Mouse (Mus musculus): ENCODE measurements around the gene Hbq1a. TPM values are rescaled to one million over a fixed set of nuclear protein-coding genes. Genes with fewer than 3 reads are reported as not detected.
A peak's percentile ranks its signal among the peaks of the same experiment; 100 is the strongest.
"Not testable (repeated sequence)": the region's sequence is repeated elsewhere in the genome, so short reads cannot be mapped to it uniquely, and the experiment has no call there.

Hbq1a gene
- 0.41 and 0.65 TPM in 2 replicates for polyA plus RNA-seq (2016; fragmentation: Nextera tagmentation; extraction: Ambion mirVana)

DNA sequence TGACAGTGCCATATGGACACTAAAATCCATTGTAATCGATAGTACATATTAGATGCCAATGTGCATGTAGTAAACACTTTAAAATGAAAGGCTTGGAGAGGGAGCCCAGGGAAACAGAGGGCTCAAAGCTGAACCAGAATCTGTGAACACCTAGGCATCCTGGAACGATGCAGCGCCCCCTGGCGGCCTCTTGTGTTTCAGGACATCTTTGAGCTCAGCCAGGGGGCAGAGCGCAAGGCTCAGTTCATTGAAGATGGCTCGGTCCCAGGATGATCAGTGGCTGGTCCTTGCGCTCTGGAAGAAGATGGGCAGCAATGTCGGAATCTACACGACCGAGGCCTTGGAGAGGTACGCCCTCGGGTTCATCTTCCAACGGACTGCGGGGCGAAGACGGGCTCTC, at the start of gene Hbq1a:
Gene Hbq1a (plus strand): TSS at position 205 of the 400 bp plus-strand sequence.
- peak within 1 kb of the TSS; percentile 54 for H3K4me2 ChIP-seq (replicated peaks)
- WGBS: 5% methylated on average over 16 of the region's 16 CpGs
- not testable (repeated sequence) for H3K27me3 ChIP-seq (replicated peaks); H3K36me3 ChIP-seq; H3K27ac ChIP-seq; H3K4me1 ChIP-seq; H3K9ac ChIP-seq; H3K4me3 ChIP-seq; H3K9me3 ChIP-seq
- ATAC-seq (ENCODE audit: low FRiP score, low read depth): peak; percentile 37; the same call in 1 of the 2 replicates

DNA sequence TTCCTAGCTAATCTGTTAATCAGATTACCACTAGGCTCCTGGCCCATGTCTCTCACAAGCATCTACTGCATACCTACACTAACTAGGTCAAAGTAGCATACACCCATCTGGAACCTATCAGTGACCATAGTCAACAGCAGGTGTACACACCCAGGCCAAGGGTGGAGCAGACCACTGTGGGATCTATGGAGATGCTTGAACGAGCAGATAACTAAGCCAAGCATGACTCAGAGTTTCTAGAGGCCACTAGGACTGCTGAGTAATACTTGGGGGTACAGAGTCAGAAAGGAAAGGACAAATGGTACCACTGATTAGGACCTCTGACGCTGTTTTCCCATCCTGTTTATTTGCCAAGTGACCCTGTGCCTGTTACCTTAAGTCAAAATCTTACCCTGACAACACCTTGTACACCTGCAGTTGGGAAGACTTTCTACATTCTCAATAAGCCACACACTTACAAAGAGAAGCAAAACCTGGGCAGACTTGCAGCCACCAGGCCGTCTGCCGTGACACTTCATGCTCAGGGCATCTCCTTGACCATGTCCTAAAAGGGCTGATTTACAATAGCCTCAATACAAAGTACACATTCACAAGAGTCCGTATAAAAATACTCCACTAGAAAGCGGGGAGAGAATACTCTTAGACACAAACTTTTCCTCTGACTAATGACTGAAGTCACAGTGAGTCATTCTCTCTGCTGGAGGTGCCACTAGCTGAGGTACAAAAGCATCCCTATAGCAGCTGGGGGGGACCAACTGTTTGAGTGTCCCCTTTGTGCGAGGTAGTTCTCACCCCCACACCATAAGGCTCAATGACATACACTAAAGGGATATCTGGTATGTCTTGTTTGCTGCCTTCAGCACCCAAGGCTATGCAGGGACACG, 48.7 kb upstream of the Hbq1a start:
- H3K36me3 ChIP-seq: peaks cover 55% of the 10 kb centered on the region
- ATAC-seq (ENCODE audit: low FRiP score, low read depth): no peak
- H3K27ac ChIP-seq: no peak overlapping the region

DNA sequence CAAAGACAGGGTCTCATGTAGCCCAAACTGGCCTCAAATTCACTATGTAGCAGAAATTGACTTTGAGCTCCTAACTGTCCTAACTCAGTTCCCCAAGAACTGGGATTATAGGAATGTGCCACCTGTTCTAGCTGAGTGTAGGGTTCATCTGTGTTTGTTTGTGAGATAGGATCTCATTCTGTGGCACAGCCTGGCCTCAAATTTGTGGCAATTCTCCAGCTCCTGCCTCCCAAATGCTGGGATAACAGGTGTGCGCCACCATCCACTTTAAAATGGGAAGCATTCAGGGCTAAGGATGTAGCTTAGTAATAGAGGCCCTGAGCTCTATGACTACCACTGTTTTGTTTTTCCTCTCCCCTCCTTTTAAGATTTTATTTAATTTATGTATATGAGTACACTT, 46.7 kb upstream of the Hbq1a start:
- H3K36me3 ChIP-seq: peaks cover 39% of the 10 kb centered on the region
- H3K4me1 ChIP-seq: no peaks in the 10 kb centered on the region
- H3K27ac ChIP-seq: no peak overlapping the region
- ATAC-seq (ENCODE audit: low FRiP score, low read depth): no peak
- H3K4me3 ChIP-seq: no peak overlapping the region
- WGBS: 100% methylated on average over 1 of the region's 1 CpGs
- H3K9me3 ChIP-seq: no peaks in the 10 kb centered on the region
- H3K9ac ChIP-seq: no peak overlapping the region
- H3K4me2 ChIP-seq (replicated peaks): no peak overlapping the region
- no peaks in the 10 kb centered on the region for H3K27me3 ChIP-seq (replicated peaks)

More for the DNA sequence above, 48.7 kb upstream of the Hbq1a start:
- no peak overlapping the region for H3K4me3 ChIP-seq
- 89% methylated on average over 8 of the region's 8 CpGs for WGBS
- no peak overlapping the region for H3K9ac ChIP-seq
- H3K4me2 ChIP-seq (replicated peaks): no peak overlapping the region
- no peaks in the 10 kb centered on the region for H3K9me3 ChIP-seq
- no peaks in the 10 kb centered on the region for H3K4me1 ChIP-seq
- H3K27me3 ChIP-seq (replicated peaks): no peaks in the 10 kb centered on the region

DNA sequence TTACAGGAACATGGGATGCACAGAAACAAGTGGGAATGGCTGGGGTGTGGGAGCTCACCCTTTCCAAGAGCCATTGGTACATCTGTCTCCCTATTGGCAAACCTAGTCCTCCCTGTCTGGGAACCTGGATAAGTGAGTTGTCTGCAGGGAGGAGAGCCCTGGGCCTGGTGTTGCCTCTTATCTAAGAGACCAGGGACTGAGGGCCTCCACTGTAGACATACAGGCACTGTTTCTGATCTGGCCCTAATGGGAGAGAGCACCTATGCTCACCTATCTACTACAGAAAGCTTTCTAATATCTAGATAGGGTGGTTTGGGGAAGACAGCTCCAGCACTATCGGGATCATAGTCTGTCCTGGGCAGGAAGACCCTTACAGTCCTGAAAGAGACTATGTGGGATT, 43.7 kb upstream of the Hbq1a start:
- Histone ChIP-seq H3K27ac (no peak overlapping the region), H3K27me3 (replicated peaks) (no peaks in the 10 kb centered on the region), H3K4me1 (no peaks in the 10 kb centered on the region), H3K4me2 (replicated peaks) (no peak overlapping the region), H3K9ac (no peak overlapping the region), H3K4me3 (no peak overlapping the region), H3K36me3 (peaks cover 25% of the 10 kb centered on the region), H3K9me3 (no peaks in the 10 kb centered on the region)
- no peak for ATAC-seq (ENCODE audit: low FRiP score, low read depth)
- WGBS: 97% methylated on average over 1 of the region's 1 CpGs

DNA sequence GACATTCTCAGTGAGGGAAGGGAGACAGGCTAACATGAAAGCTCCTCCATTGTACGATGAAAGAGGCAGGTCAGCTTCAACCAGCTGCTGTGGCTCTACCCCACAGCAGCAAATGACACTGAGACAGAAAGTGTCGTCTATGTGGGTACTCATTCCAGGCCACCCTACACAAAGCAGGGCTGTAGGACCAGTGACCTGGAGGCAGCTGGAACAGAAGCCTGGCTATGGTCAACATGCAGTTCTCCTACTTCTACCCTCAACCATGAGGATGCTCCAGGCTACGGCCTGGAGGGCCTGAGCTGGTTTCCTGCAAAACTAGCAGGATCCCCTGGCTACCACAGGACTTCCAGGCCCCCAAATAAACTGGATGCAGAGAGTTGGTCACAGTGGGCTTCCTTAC, 43.3 kb upstream of the Hbq1a start:
- Histone ChIP-seq H3K4me3 (no peak overlapping the region), H3K9me3 (no peaks in the 10 kb centered on the region), H3K36me3 (peaks cover 25% of the 10 kb centered on the region), H3K4me2 (replicated peaks) (no peak overlapping the region), H3K27ac (no peak overlapping the region), H3K27me3 (replicated peaks) (no peaks in the 10 kb centered on the region), H3K4me1 (no peaks in the 10 kb centered on the region), H3K9ac (no peak overlapping the region)
- 89% methylated on average over 3 of the region's 3 CpGs for WGBS
- no peak for ATAC-seq (ENCODE audit: low FRiP score, low read depth)

DNA sequence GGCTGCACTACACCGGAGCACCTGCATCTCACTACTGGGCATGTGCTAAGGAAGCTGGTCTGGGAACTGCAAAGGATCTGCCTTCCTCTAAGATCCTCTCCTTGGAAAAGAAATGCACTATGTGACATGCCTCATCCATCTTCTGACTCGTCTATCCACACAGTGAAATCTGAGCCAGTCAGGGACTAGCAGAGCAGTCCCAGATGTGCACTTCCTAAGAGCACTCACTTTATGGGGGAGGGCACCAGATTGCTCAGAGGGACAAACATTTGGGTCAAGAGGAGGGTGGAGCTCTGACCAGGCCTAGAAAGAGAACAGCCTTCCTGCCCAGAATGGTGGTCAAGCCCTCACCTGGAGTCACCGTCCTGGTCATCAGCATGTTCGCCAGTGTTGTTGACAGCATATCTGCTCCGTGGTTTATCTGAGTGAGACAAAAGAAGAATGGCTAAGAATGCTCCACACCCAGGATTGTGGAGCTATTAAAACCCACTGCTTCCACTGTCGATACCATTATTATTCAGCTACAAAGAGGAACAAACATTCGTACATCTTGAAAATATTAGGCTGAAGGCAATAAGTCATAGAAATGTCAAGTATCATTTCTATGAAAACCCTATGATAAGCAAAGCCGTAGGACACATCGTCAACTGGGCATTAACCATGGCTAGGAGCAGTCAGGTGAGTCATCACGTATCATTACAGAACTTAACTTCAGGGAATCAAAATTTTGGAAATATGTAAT, 37.0 kb upstream of the Hbq1a start:
- Histone ChIP-seq H3K4me1 (peaks cover 4% of the 10 kb centered on the region), H3K9ac (no peak overlapping the region), H3K4me2 (replicated peaks) (no peak overlapping the region), H3K27me3 (replicated peaks) (no peaks in the 10 kb centered on the region), H3K27ac (no peak overlapping the region), H3K4me3 (no peak overlapping the region), H3K36me3 (peaks cover 4% of the 10 kb centered on the region; the same call in 1 of the 2 replicates), H3K9me3 (no peaks in the 10 kb centered on the region)
- ATAC-seq (ENCODE audit: low FRiP score, low read depth): no peak
- WGBS: 82% methylated on average over 10 of the region's 10 CpGs

DNA sequence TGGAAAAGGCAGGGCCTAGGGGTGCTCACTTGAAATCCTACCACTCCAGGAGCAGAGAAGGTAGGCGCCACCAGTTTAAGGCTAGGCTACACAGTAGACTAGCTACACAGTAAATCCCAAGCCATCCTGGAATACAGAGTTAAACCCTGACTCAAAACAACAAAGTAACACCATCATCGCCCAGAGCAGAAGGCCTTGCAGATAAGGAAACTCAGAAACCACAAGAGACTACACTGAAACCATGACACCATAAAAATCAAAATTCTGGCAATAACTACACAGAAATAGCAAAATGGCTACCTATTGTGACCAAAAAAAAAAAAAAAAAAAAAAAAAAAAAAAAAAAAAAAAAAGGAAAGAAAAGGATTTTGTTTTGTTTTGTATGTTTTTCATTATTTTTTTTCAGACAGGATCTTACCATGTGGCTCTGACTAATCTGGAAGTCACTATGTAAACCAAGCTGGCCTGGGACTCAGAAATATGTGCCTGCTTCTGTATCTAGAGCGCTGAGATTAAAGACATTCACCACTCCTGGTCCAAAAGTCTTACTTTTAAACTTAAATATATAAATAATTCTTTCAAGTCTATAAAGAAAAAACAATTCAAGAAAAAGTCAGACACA, 34.6 kb upstream of the Hbq1a start:
- Histone ChIP-seq H3K27me3 (replicated peaks) (no peaks in the 10 kb centered on the region), H3K4me2 (replicated peaks) (no peak overlapping the region), H3K9me3 (no peaks in the 10 kb centered on the region), H3K4me1 (peaks cover 7% of the 10 kb centered on the region), H3K9ac (no peak overlapping the region), H3K4me3 (no peak overlapping the region), H3K36me3 (peaks cover 4% of the 10 kb centered on the region; the same call in 1 of the 2 replicates), H3K27ac (no peak overlapping the region)
- ATAC-seq (ENCODE audit: low FRiP score, low read depth): no peak
- WGBS: 96% methylated on average over 3 of the region's 3 CpGs

DNA sequence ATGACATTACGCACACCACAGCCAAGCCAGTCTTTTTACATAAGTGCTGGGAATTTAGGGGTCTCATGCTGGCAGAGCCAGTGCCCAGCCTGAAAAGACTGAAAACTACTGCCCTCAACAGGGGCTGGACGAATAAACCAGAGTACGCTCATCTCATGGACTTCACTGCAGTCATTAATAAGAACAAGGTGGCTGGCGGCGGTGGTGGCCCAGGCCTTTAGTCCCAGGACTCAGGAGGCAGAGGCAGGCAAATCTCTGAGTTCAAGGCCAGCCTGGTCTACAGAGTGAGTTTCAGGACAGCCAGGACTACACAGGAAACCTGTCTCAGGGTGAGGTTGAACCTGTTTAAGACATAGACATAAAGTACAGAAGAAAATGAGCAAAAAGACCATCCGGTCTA, 33.7 kb upstream of the Hbq1a start:
- no peak for ATAC-seq (ENCODE audit: low FRiP score, low read depth)
- Histone ChIP-seq H3K4me1 (peaks cover 7% of the 10 kb centered on the region), H3K4me2 (replicated peaks) (0 out of 2 replicates have a peak overlapping the region, but pooled peaks have one; percentile 20), H3K9ac (no peak overlapping the region), H3K4me3 (no peak overlapping the region), H3K27me3 (replicated peaks) (no peaks in the 10 kb centered on the region), H3K9me3 (no peaks in the 10 kb centered on the region), H3K27ac (no peak overlapping the region), H3K36me3 (peaks cover under 1% of the 10 kb centered on the region; the same call in 1 of the 2 replicates)
- 89% methylated on average over 6 of the region's 6 CpGs for whole genome bisulfite sequencing

DNA sequence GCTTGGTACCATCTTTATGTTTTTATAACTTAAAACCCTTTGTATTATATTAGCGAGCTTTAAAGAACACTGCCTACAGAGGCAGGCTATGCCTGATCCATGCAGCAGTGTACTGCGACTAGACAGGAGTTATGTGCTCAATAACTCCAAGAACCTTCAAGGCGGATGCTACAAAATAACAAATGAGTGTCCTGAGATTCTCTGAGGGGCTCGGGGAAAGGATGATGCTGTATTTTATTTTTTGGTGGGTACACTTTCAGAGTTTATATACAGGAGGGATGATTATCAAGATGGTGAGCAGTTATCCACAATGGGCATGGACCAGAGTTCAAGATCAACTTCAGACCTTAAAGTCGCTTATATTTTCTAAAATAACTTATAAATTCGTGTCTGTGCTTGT, 33.1 kb upstream of the Hbq1a start:
- ATAC-seq (ENCODE audit: low FRiP score, low read depth): no peak; the same call in 1 of the 2 replicates
- Histone ChIP-seq H3K9ac (peak overlapping the region; percentile 92), H3K36me3 (no peaks in the 10 kb centered on the region), H3K4me1 (peaks cover 7% of the 10 kb centered on the region), H3K4me3 (peak overlapping the region; percentile 72), H3K27me3 (replicated peaks) (no peaks in the 10 kb centered on the region), H3K4me2 (replicated peaks) (peak overlapping the region; percentile 59), H3K9me3 (no peaks in the 10 kb centered on the region), H3K27ac (peak overlapping the region; percentile 98)
- WGBS: 30% methylated on average over 6 of the region's 6 CpGs

DNA sequence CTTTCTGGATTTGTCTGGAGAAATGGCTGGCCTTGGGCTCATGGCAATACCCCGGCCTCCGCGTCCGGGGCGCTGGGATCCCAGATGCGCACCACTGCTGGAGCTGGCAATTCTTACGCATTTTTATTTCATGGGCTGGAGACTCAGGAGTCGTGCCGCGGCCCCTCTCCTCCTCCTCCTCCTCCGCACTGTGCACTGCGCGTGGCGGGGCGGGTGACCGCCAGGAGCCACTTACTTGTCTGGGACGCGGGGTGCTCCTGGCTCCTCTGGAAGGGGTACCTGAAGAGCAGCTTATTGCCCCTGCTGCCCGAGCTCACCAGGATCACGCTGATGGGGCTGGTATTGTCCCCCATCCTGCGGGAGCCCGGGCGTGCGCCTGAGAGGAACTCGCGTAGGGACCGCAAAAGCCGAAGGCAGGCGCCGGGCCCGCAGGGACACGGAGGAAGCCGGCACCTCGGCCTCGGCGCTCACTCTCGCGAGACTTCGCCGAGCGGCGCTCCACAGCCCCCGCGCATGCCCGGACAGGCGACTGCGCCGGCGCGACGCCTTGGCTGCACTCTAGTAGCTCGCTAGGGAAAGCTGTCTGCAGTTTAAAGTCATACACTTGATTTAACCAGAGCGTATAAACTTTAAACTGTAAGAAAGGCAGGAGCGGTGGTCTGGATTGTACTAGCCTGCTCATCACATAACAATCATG, 32.5 kb upstream of the Hbq1a start, which contains the start of gene Nprl3:
Gene Nprl3 (minus strand): TSS at position 520 of the 697 bp plus-strand sequence.
- Histone ChIP-seq H3K9ac (peak within 1 kb of the TSS; percentile 92), H3K4me1 (peaks cover 7% of the 10 kb centered on the region), H3K36me3 (no peaks in the 10 kb centered on the region), H3K27ac (peak within 1 kb of the TSS; percentile 98), H3K9me3 (no peaks in the 10 kb centered on the region), H3K4me3 (peak within 1 kb of the TSS; percentile 72), H3K27me3 (replicated peaks) (no peaks in the 10 kb centered on the region), H3K4me2 (replicated peaks) (peak within 1 kb of the TSS; percentile 59)
- under 1% methylated on average over 54 of the region's 54 CpGs for WGBS
- peak; percentile 98 for ATAC-seq (ENCODE audit: low FRiP score, low read depth)

DNA sequence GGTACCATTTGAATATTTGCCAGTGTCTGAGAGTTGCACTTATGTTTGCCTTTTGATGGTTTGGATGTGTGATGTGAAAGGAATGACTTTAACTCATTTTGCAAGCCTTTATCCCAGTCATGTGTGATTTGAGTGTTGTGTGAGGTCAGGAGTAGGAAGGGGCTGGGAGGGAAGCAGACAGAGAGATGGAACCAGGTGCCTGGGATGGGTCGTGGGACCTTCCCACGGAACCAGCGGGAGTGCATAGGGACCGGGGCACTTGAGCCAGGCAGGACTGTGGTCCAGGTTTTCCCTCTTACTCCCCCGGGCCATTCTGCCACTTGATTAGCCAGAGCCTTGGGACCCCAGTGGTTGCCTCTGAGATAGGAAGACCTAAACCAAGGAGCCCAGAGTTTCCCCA, 31.9 kb upstream of the Hbq1a start:
- H3K4me1 ChIP-seq: peaks cover 7% of the 10 kb centered on the region
- no peaks in the 10 kb centered on the region for H3K36me3 ChIP-seq
- H3K9me3 ChIP-seq: no peaks in the 10 kb centered on the region
- no peaks in the 10 kb centered on the region for H3K27me3 ChIP-seq (replicated peaks)
- ATAC-seq (ENCODE audit: low FRiP score, low read depth): peak; percentile 44
- peak overlapping the region; percentile 59 for H3K4me2 ChIP-seq (replicated peaks)
- H3K9ac ChIP-seq: peak overlapping the region; percentile 64
- WGBS: 25% methylated on average over 5 of the region's 5 CpGs
- no peak overlapping the region for H3K27ac ChIP-seq
- H3K4me3 ChIP-seq: peak overlapping the region; percentile 72
